Mouse (Mus musculus) midbrain, embryonic 14.5 days (tissue): ENCODE results near the gene Emilin3. TPM values are rescaled to one million over a fixed set of nuclear protein-coding genes. Genes with fewer than 3 reads are reported as not detected.

Experiments
- ATAC-seq: fragments of 200-750 bp; cut with Nextera tagmentation; 2 replicates; pipeline ENCODE4 v1.8.0; 2017; ENCODE audit warnings: moderate number of reproducible peaks, moderate library complexity; ENCODE audit not compliant: low FRiP score, low TSS enrichment
- DNase-seq: peaks from one replicate; pipeline ENCODE4 v3.0.0-alpha.2; 2015
- H3K27ac ChIP-seq: fragments of 300-500 bp; sonication (generic); replicated peaks from 2 replicates; pipeline ENCODE4 v1.5.1; 2014; ENCODE audit warnings: mild to moderate bottlenecking, low read depth, low read length, moderate library complexity
- H3K27me3 ChIP-seq: fragments of 300-500 bp; sonication (generic); 2 replicates; pipeline ENCODE4 v1.6.1; 2014; ENCODE audit warnings: low read length, control low read depth, mixed read lengths; ENCODE audit not compliant: control insufficient read depth, insufficient read depth
- H3K36me3 ChIP-seq: fragments of 300-500 bp; sonication (generic); 2 replicates; pipeline ENCODE4 v1.6.1; 2014; ENCODE audit warnings: low read length, control low read depth; ENCODE audit not compliant: control insufficient read depth, insufficient read depth
- H3K4me1 ChIP-seq: fragments of 300-500 bp; sonication (generic); 2 replicates; pipeline ENCODE4 v1.6.1; 2014; ENCODE audit warnings: mild to moderate bottlenecking, antibody characterized with exemption, low read length, control low read depth; ENCODE audit not compliant: control insufficient read depth, insufficient read depth
- H3K4me2 ChIP-seq: fragments of 300-500 bp; sonication (generic); 2 replicates; pipeline ENCODE4 v1.6.1; 2014; ENCODE audit warnings: mild to moderate bottlenecking, low read length, moderate library complexity
- H3K4me3 ChIP-seq: fragments of 300-500 bp; sonication (generic); replicated peaks from 2 replicates; pipeline ENCODE4 v1.5.1; 2014; ENCODE audit warnings: low read depth, low read length
- H3K9ac ChIP-seq: fragments of 300-500 bp; sonication (generic); replicated peaks from 2 replicates; pipeline ENCODE4 v1.6.1; 2014; ENCODE audit warnings: mild to moderate bottlenecking, low read length, moderate library complexity
- H3K9me3 ChIP-seq: fragments of 300-500 bp; sonication (generic); 2 replicates; pipeline ENCODE4 v1.6.1; 2016; ENCODE audit warnings: low read length, control low read depth, mixed read lengths; ENCODE audit not compliant: control insufficient read depth
- WGBS: fragments of 180-500 bp; shearing (Covaris S2); extraction: QIAGEN DNeasy Blood & Tissue Kit; methylation state at CpG from one replicate; pipeline ENCODE4 v1.1.7; 2014; 5-methylcytosine and 5-hydroxymethylcytosine counted together
- polyA plus RNA-seq: library from polyadenylated mRNA; unstranded; fragments of >200 nt; fragmentation: Nextera tagmentation; extraction: Ambion mirVana; gene quantifications from 2 replicates; pipeline ENCODE4 v1.2.1, GENCODE M21; 2014

The Emilin3 gene
- polyA plus RNA-seq, 1 experiment from 2014 or later: 0.45 TPM

- WGBS: under 1% methylated on average over 26 of the region's 26 CpGs
- H3K9ac ChIP-seq: peak overlapping the region; percentile 26; the same call in 1 of the 2 replicates
- peak; percentile 47 for DNase-seq
- no peak overlapping the region for H3K27ac ChIP-seq
- H3K4me2 ChIP-seq: peak overlapping the region; percentile 86
- peaks cover 9% of the 10 kb centered on the region for H3K4me1 ChIP-seq
- H3K4me3 ChIP-seq: peak overlapping the region; percentile 40
- peak; percentile 40 for ATAC-seq
- no peaks in the 10 kb centered on the region for H3K36me3 ChIP-seq
- H3K27me3 ChIP-seq: peaks cover 13% of the 10 kb centered on the region; the same call in 1 of the 2 replicates
- no peaks in the 10 kb centered on the region for H3K9me3 ChIP-seq
Observed at GRCm38 (mm10) chr2:160887859-160888258, 24.3 kb downstream of the Emilin3 start.

- Histone ChIP-seq H3K4me3 (peak overlapping the region; percentile 40), H3K27me3 (peaks cover 13% of the 10 kb centered on the region; the same call in 1 of the 2 replicates), H3K27ac (no peak overlapping the region), H3K36me3 (no peaks in the 10 kb centered on the region), H3K9me3 (no peaks in the 10 kb centered on the region), H3K4me1 (peaks cover 9% of the 10 kb centered on the region), H3K4me2 (peak overlapping the region; percentile 86), H3K9ac (no peak overlapping the region)
- 3% methylated on average over 11 of the region's 11 CpGs for whole genome bisulfite sequencing
- ATAC-seq: peak; percentile 85; the same call in 1 of the 2 replicates
- peak; percentile 90 for DNase-seq
Observed at GRCm38 (mm10) chr2:160887284-160887683, 24.8 kb downstream of the Emilin3 start.

GRCm38 (mm10) chr2:160886221-160886620 is 25.9 kb downstream of the Emilin3 start:
- H3K36me3 ChIP-seq: no peaks in the 10 kb centered on the region
- no peak for DNase-seq
- no peak overlapping the region for H3K9ac ChIP-seq
- H3K27ac ChIP-seq: no peak overlapping the region
- no peak for ATAC-seq
- no peak overlapping the region for H3K4me3 ChIP-seq
- no peak overlapping the region for H3K4me2 ChIP-seq
- peaks cover 9% of the 10 kb centered on the region for H3K4me1 ChIP-seq
- WGBS: 78% methylated on average over 3 of the region's 3 CpGs
- H3K9me3 ChIP-seq: no peaks in the 10 kb centered on the region
- H3K27me3 ChIP-seq: peaks cover 13% of the 10 kb centered on the region; the same call in 1 of the 2 replicates

GRCm38 (mm10) chr2:160884830-160885229 is 27.3 kb downstream of the Emilin3 start:
- no peak overlapping the region for H3K4me3 ChIP-seq
- no peak overlapping the region for H3K27ac ChIP-seq
- no peak overlapping the region for H3K9ac ChIP-seq
- H3K9me3 ChIP-seq: no peaks in the 10 kb centered on the region
- peaks cover 9% of the 10 kb centered on the region for H3K4me1 ChIP-seq
- peaks cover 13% of the 10 kb centered on the region; the same call in 1 of the 2 replicates for H3K27me3 ChIP-seq
- DNase-seq (peak; percentile 62), ATAC-seq (no peak)
- no peaks in the 10 kb centered on the region for H3K36me3 ChIP-seq
- no peak overlapping the region for H3K4me2 ChIP-seq
- WGBS: 23% methylated on average over 2 of the region's 2 CpGs

- no peak overlapping the region for H3K4me3 ChIP-seq
- WGBS: 80% methylated on average over 4 of the region's 4 CpGs
- H3K4me1 ChIP-seq: peaks cover 9% of the 10 kb centered on the region
- no peak overlapping the region for H3K27ac ChIP-seq
- DNase-seq (no peak), ATAC-seq (no peak)
- no peaks in the 10 kb centered on the region for H3K9me3 ChIP-seq
- H3K9ac ChIP-seq: no peak overlapping the region
- H3K36me3 ChIP-seq: no peaks in the 10 kb centered on the region
- peaks cover 13% of the 10 kb centered on the region; the same call in 1 of the 2 replicates for H3K27me3 ChIP-seq
- no peak overlapping the region for H3K4me2 ChIP-seq
Observed at GRCm38 (mm10) chr2:160883912-160884311, 28.2 kb downstream of the Emilin3 start.

- 79% methylated on average over 5 of the region's 5 CpGs for WGBS
- H3K36me3 ChIP-seq: no peaks in the 10 kb centered on the region
- H3K9me3 ChIP-seq: no peaks in the 10 kb centered on the region
- H3K27ac ChIP-seq: no peak overlapping the region
- ATAC-seq (no peak), DNase-seq (no peak)
- H3K4me2 ChIP-seq: no peak overlapping the region
- no peak overlapping the region for H3K4me3 ChIP-seq
- no peak overlapping the region for H3K9ac ChIP-seq
- no peaks in the 10 kb centered on the region for H3K27me3 ChIP-seq
- peaks cover under 1% of the 10 kb centered on the region; the same call in 1 of the 2 replicates for H3K4me1 ChIP-seq
Observed at GRCm38 (mm10) chr2:160882436-160882835, 29.7 kb downstream of the Emilin3 start.

- Histone ChIP-seq H3K9me3 (no peaks in the 10 kb centered on the region), H3K27ac (no peak overlapping the region), H3K4me3 (no peak overlapping the region), H3K9ac (no peak overlapping the region), H3K4me2 (no peak overlapping the region), H3K27me3 (no peaks in the 10 kb centered on the region), H3K4me1 (no peaks in the 10 kb centered on the region), H3K36me3 (no peaks in the 10 kb centered on the region)
- no peak for ATAC-seq
- 56% methylated on average over 6 of the region's 6 CpGs for WGBS
- DNase-seq: no peak
Observed at GRCm38 (mm10) chr2:160881462-160882101, 30.5 kb downstream of the Emilin3 start.

GRCm38 (mm10) chr2:160880453-160881195 is 31.5 kb downstream of the Emilin3 start, which contains the start of gene Lpin3:
Gene Lpin3 (plus strand): TSS chr2:160880670.
- Histone ChIP-seq H3K9me3 (no peaks in the 10 kb centered on the region), H3K4me3 (no peak within 1 kb of the TSS), H3K36me3 (no peaks in the 10 kb centered on the region), H3K4me2 (no peak within 1 kb of the TSS), H3K27me3 (no peaks in the 10 kb centered on the region), H3K27ac (no peak within 1 kb of the TSS), H3K4me1 (no peaks in the 10 kb centered on the region), H3K9ac (no peak within 1 kb of the TSS)
- 75% methylated on average over 13 of the region's 13 CpGs for WGBS
- no peak for DNase-seq
- no peak for ATAC-seq
